Mouse (Mus musculus) spleen, adult 2 months (tissue): ENCODE measurements at regions not wholly inside any gene's neighbourhood (a gene's known extent, or its start where the extent isn't known, plus 50 kb on each side); places are given as distances from the start of the nearest gene placed in this dataset.

Experiments
- DNase-seq, 2 experiments: peaks; one replicate each; pipeline versions ENCODE4 v3.0.0 to v3.0.0-alpha.2; 2012 to 2021; ENCODE audit warnings: low spot score in 2 of 2, low read depth in 1 of 2
- H3K27ac ChIP-seq: fragments of 200-500 bp; 2 replicates; pipeline ENCODE4 v1.5.1; 2012; ENCODE audit warnings: low read length, inconsistent platforms; ENCODE audit not compliant: insufficient read depth
- H3K27me3 ChIP-seq: fragments of 200-500 bp; 2 replicates; pipeline ENCODE4 v1.6.1; 2012; ENCODE audit warnings: mild to moderate bottlenecking, moderate library complexity, low read length, inconsistent platforms; ENCODE audit not compliant: control insufficient read depth, insufficient read depth
- H3K36me3 ChIP-seq: fragments of 200-500 bp; 2 replicates; pipeline ENCODE4 v1.6.1; 2012; ENCODE audit warnings: mild to moderate bottlenecking, low read length, inconsistent platforms; ENCODE audit not compliant: control insufficient read depth, insufficient read depth
- H3K4me1 ChIP-seq: fragments of 200-500 bp; 2 replicates; pipeline ENCODE4 v1.6.1; 2011; ENCODE audit warnings: inconsistent platforms; ENCODE audit not compliant: control insufficient read depth, insufficient read depth, insufficient read length
- H3K4me3 ChIP-seq: fragments of 200-500 bp; 2 replicates; pipeline ENCODE4 v1.5.1; 2011; ENCODE audit warnings: mild to moderate bottlenecking, inconsistent platforms; ENCODE audit not compliant: insufficient read depth, insufficient read length; ENCODE audit errors: extremely low read depth
- CTCF ChIP-seq: fragments of 200-500 bp; IDR thresholded peaks from 2 replicates; pipeline ENCODE4 v1.5.1; 2011; ENCODE audit warnings: mild to moderate bottlenecking, inconsistent platforms; ENCODE audit not compliant: insufficient read depth, insufficient read length, insufficient replicate concordance; ENCODE audit errors: extremely low read depth
- POLR2A ChIP-seq: fragments of 200-500 bp; IDR thresholded peaks from 2 replicates; pipeline ENCODE4 v1.6.1; 2011; ENCODE audit warnings: low read depth, low read length, inconsistent platforms
- WGBS: fragments of 180-500 bp; shearing (Covaris S2); methylation state at CpG from one replicate; pipeline ENCODE4 v1.1.7; 2018; 5-methylcytosine and 5-hydroxymethylcytosine counted together

DNA sequence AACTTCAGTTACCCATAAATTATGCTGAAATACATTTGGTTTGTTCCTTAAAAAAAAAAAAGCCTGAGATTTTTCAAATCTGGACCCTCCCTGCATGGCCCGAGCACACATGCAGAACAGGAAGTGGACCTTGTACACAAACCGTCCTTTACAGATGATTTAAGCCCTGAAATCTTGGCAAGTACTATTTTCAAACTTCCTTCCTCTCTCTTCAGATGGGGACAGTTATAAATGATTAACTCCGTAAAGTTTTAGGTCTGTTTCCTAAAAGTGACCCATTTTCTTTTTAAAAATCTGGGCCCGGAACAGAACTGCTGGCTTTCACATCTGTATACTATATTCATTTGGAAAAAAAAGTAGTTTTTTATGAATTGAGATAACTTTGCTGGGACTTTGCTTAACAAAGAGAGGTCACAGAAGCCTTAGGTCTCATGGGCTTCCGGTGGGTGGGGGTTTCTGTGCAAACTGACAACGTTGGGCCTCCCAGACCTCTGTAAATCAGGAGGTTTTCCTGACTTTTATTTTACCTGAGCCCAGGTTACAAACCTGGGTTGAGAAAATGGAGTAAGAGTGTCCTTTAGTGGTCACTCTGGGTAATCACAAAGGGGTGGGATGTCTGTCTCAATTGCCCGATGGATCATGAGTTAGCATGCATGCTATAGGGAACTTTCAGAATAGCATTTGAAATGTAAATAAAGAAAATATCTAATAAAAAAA lies 368.4 kb downstream of the Ankrd50 start:
- Histone ChIP-seq H3K4me1 (peaks cover 11% of the 10 kb centered on the region), H3K27me3 (no peaks in the 10 kb centered on the region), H3K36me3 (no peaks in the 10 kb centered on the region), H3K27ac (0 out of 2 replicates have a peak overlapping the region, but pooled peaks have one; percentile 32), H3K4me3 (no peak overlapping the region)
- DNase-seq, result peak in 1 of 2 experiments; percentile 10
- no peak for TF ChIP-seq CTCF
- TF ChIP-seq POLR2A, result no peak
- 9% methylated on average over 7 of the region's 7 CpGs for WGBS

DNA sequence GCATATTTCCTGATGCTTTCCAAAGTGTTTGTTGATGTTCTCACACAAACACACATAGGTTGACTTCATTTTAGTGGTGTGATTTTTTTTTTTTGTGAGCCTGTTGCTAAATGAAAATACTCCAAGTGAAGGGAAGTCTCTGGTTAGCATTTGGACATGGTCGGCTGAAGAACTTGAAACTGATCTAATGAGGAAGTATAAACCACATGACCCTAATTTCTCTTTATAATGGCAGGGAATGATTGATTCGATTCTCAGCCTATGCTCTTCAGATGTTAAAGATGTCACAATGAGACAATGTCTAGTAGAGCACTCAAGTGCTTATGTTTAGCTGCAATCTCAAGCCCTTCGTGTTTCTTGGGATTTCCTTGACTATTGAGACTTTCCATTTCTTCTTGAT lies 372.1 kb downstream of the Ankrd50 start:
- WGBS, result 25% methylated on average over 3 of the region's 3 CpGs
- H3K4me3 ChIP-seq, result no peak overlapping the region
- peaks cover 11% of the 10 kb centered on the region for H3K4me1 ChIP-seq
- peak in 1 of 2 experiments; percentile 17 for DNase-seq
- H3K36me3 ChIP-seq, result no peaks in the 10 kb centered on the region
- no peak overlapping the region for H3K27ac ChIP-seq
- no peaks in the 10 kb centered on the region for H3K27me3 ChIP-seq
- TF ChIP-seq CTCF (no peak), POLR2A (no peak)

DNA sequence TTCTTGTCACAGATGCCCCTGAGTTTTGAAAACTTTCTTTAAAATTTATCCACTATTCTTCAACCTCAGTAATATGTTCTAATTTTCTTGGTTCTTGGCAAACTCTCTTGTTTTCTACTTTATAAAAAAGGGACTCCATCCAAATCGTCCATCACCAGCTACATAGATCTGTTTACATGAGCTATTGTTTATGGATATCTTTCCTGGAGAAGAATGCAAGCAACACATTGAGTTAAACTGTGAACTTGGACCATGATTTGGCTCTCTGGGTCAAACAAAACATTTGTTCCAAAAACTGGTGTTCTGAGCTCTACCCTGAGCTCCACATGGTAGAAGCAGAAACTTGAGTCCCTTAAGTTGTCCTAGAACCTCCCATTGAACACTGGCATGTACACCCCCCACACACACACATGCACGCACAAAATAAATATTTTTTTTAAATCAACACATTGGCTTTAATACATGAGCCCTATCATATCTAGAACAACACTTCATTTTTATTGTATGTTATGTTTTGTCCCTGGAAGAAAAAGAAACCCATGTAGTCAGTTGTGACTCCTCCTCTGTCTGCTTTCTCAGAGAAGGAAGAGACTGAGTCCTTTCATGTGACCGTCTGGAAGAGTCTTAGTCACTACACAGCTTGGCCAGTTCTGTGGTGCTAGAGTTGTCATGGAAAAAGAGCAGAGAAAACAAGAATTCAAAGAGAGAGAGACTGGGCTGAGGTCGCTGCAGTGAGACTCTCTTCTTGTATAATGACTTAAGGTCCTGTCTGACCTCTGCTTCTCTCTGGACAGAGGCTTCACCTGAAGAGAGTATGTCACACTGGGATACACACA lies 379.4 kb downstream of the Ankrd50 start:
- Histone ChIP-seq H3K4me1 (peaks cover 2% of the 10 kb centered on the region; the same call in 1 of the 2 replicates), H3K36me3 (no peaks in the 10 kb centered on the region), H3K4me3 (no peak overlapping the region), H3K27me3 (no peaks in the 10 kb centered on the region), H3K27ac (no peak overlapping the region)
- TF ChIP-seq POLR2A, result no peak
- TF ChIP-seq CTCF, result no peak
- no peak for DNase-seq
- 76% methylated on average over 4 of the region's 4 CpGs for WGBS

DNA sequence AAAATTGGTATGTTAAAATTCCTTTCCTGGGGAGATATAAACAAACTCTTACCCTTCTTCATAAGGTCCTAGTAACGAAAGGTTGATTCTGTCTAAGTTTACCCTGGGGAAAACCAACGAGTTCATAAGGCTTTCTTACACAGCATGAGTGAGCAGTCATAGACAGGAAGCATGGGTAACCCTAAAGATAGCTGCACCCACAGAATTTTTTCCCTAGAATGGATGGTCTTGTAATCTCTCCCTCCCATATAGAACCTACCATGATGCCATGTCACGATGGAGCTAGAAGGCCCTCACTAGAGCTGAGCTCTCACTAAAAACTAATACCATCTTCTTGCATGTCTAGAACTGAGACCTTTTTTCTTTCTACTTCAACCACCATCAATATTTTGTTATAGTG lies 380.1 kb upstream of the Gm5148 start:
- 39% methylated on average over 3 of the region's 3 CpGs for WGBS
- DNase-seq, result no peak
- Histone ChIP-seq H3K27me3 (no peaks in the 10 kb centered on the region), H3K4me3 (no peak overlapping the region), H3K27ac (no peak overlapping the region), H3K4me1 (peaks cover 2% of the 10 kb centered on the region; the same call in 1 of the 2 replicates), H3K36me3 (no peaks in the 10 kb centered on the region)
- no peak for TF ChIP-seq CTCF
- TF ChIP-seq POLR2A, result no peak

DNA sequence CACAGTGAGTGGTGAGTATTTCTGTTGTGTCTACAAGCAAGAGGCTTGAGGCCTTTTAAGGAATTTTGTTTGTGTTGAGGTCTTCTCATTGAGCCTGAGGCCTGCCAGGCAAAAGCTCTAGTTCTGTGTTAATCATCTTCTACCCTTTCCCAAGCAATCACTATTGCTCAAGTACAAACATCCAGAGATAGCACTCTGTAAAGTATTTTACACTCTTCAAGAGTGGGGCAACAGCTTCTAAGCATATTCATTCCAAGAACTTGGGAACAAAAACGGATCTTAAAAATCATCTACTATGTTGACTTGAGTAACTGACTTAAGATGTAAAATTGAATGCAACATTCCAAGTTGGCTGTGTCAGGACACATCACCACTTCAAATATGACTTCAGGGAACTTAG lies 378.7 kb upstream of the Gm5148 start:
- Histone ChIP-seq H3K27me3 (no peaks in the 10 kb centered on the region), H3K36me3 (no peaks in the 10 kb centered on the region), H3K4me3 (no peak overlapping the region), H3K4me1 (peaks cover 2% of the 10 kb centered on the region; the same call in 1 of the 2 replicates), H3K27ac (no peak overlapping the region)
- TF ChIP-seq CTCF, result no peak
- no peak for TF ChIP-seq POLR2A
- WGBS, result 87% methylated on average over 1 of the region's 1 CpGs
- DNase-seq, result no peak

DNA sequence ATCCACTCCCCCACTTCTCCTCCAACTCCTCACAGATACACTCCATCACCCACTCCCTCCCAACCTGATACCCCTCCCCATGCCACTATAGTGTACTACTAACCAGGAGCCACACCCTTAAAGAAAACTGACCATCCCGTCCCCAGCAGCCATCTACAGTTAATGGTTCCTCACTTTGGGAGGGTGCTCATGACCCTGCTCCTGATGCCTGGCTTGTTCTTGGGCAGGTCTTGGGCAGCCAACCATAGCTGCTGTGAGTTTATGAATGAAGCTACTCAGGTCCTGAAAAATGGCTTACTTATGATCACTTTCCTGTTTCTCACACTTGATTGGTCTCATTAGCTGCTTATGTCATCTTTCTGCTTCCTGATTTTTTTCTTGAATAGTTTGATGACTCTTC lies 377.9 kb upstream of the Gm5148 start:
- WGBS, result 100% methylated on average over 1 of the region's 1 CpGs
- TF ChIP-seq POLR2A (no peak), CTCF (no peak)
- Histone ChIP-seq H3K4me3 (no peak overlapping the region), H3K27ac (no peak overlapping the region), H3K4me1 (peaks cover 2% of the 10 kb centered on the region; the same call in 1 of the 2 replicates), H3K27me3 (no peaks in the 10 kb centered on the region), H3K36me3 (no peaks in the 10 kb centered on the region)
- no peak for DNase-seq

DNA sequence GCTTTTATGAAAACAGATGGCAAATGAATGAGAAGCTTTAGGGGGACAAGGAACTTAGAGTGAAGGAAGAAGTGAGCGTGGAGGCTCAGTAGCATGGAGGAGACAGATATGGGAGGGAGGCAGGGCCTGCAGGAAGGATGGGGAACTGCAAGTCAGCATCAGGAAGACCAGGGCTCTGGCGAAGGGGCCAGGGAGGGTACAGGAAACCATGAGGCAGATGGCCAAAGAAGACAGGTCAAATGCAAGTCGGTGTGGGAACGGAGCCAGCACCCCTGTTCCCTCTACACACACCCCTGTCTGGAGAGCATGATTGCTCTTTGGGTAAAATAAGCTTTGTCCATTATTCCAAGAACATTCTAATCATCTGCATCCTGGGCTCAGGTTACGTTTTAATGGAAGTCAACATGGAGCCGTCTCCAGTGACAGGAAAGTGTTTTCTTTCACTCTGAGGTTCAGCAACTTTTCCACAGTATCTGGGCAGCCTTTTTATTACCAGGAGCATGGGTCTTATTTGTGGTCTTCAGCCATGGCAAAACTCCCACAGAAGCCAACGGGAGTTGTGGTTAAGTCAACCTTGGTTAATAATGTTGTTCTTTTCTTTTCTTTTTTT lies 370.2 kb upstream of the Gm5148 start:
- Histone ChIP-seq H3K4me3 (no peak overlapping the region), H3K36me3 (no peaks in the 10 kb centered on the region), H3K27me3 (no peaks in the 10 kb centered on the region), H3K27ac (no peak overlapping the region), H3K4me1 (no peaks in the 10 kb centered on the region)
- no peak for TF ChIP-seq CTCF
- TF ChIP-seq POLR2A, result no peak
- DNase-seq, result no peak
- WGBS, result 31% methylated on average over 7 of the region's 7 CpGs
